Mouse (Mus musculus) embryonic facial prominence, embryonic 12.5 days (tissue): Measurements from ENCODE around the gene Pik3r4. TPM values are rescaled to one million over a fixed set of nuclear protein-coding genes. Genes with fewer than 3 reads are reported as not detected.

Source experiments
- ATAC-seq: fragments of 200-750 bp; cut with Nextera tagmentation; 2 replicates; pipeline ENCODE4 v1.8.0; 2017; ENCODE audit not compliant: insufficient number of reproducible peaks, insufficient read depth, low FRiP score, low TSS enrichment
- H3K27ac ChIP-seq: fragments of 300-500 bp; sonication (generic); 2 replicates; pipeline ENCODE4 v1.5.1; 2016; ENCODE audit warnings: mild to moderate bottlenecking
- H3K27me3 ChIP-seq: fragments of 300-500 bp; sonication (generic); 2 replicates; pipeline ENCODE4 v1.6.1; 2016; ENCODE audit warnings: mild to moderate bottlenecking, moderate library complexity
- H3K36me3 ChIP-seq: fragments of 300-500 bp; sonication (generic); 2 replicates; pipeline ENCODE4 v1.6.1; 2016; ENCODE audit warnings: mild to moderate bottlenecking
- H3K4me1 ChIP-seq: fragments of 300-500 bp; sonication (generic); 2 replicates; pipeline ENCODE4 v1.6.1; 2016
- H3K4me2 ChIP-seq: fragments of 300-500 bp; sonication (generic); replicated peaks from 2 replicates; pipeline ENCODE4 v1.6.1; 2016; ENCODE audit warnings: mild to moderate bottlenecking, moderate library complexity
- H3K4me3 ChIP-seq: fragments of 300-500 bp; sonication (generic); 2 replicates; pipeline ENCODE4 v1.5.1; 2016; ENCODE audit warnings: mild to moderate bottlenecking
- H3K9ac ChIP-seq: fragments of 300-500 bp; sonication (generic); 2 replicates; pipeline ENCODE4 v1.6.1; 2016; ENCODE audit warnings: mild to moderate bottlenecking, moderate library complexity
- H3K9me3 ChIP-seq: fragments of 300-500 bp; sonication (generic); 2 replicates; pipeline ENCODE4 v1.6.1; 2016; ENCODE audit warnings: mild to moderate bottlenecking, moderate library complexity
- WGBS: fragments of 180-500 bp; shearing (Covaris S2); methylation state at CpG from one replicate; pipeline ENCODE4 v1.1.7; 2016; 5-methylcytosine and 5-hydroxymethylcytosine counted together
- polyA plus RNA-seq: library from polyadenylated mRNA; unstranded; fragments of >200 nt; fragmentation: Nextera tagmentation; extraction: Ambion mirVana; gene quantifications from 2 replicates; pipeline ENCODE4 v1.2.1, GENCODE M21; 2016

The Pik3r4 gene
- polyA plus RNA-seq, 1 experiment from 2014 or later = 32.2 TPM

GRCm38 (mm10) chr9:105701966-105702365 lies 59.2 kb downstream of the Pik3r4 start:
- ATAC-seq = no peak
- Histone ChIP-seq H3K4me2 (no peak overlapping the region), H3K4me3 (no peak overlapping the region), H3K27me3 (no peaks in the 10 kb centered on the region), H3K9ac (no peak overlapping the region), H3K4me1 (0 out of 2 replicates have a peak, but pooled peaks cover 4% of the 10 kb centered on the region), H3K27ac (no peak overlapping the region), H3K9me3 (no peaks in the 10 kb centered on the region), H3K36me3 (no peaks in the 10 kb centered on the region)
- WGBS = 78% methylated on average over 9 of the region's 9 CpGs

- WGBS = 85% methylated on average over 16 of the region's 16 CpGs
- no peak for ATAC-seq
Measured at GRCm38 (mm10) chr9:105704226-105704932, 61.6 kb downstream of the Pik3r4 start.

GRCm38 (mm10) chr9:105705011-105705410 lies 62.2 kb downstream of the Pik3r4 start:
- H3K4me1 ChIP-seq = no peaks in the 10 kb centered on the region

More at GRCm38 (mm10) chr9:105704226-105704932, 61.6 kb downstream of the Pik3r4 start:
- Histone ChIP-seq H3K36me3 (no peaks in the 10 kb centered on the region), H3K9ac (no peak overlapping the region), H3K4me2 (no peak overlapping the region), H3K4me3 (no peak overlapping the region), H3K4me1 (no peaks in the 10 kb centered on the region), H3K9me3 (no peaks in the 10 kb centered on the region), H3K27me3 (no peaks in the 10 kb centered on the region), H3K27ac (no peak overlapping the region)

DNA sequence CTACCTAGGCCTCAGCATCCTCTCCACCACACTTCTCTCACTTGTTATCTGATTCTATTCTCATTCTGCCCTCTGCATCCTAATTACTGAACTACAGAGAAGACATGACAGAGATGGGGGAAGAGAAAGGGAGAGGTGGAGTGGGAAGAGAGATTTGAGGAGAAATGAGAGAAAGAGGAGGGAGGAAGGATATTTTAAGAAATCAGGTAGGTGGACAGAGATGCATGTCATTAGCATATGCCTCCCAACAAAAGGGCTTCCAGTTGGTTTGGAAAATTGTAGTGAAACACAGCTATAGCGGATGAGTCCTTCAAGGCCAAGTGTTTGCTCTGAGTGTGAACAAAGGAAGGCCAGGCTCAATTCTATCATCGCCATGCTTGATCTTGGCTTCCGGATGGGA lies 69.3 kb downstream of the Pik3r4 start:
- Histone ChIP-seq H3K27me3 (no peaks in the 10 kb centered on the region), H3K4me1 (no peaks in the 10 kb centered on the region), H3K27ac (no peak overlapping the region), H3K36me3 (no peaks in the 10 kb centered on the region), H3K4me2 (no peak overlapping the region), H3K9me3 (no peaks in the 10 kb centered on the region), H3K4me3 (no peak overlapping the region), H3K9ac (no peak overlapping the region)
- ATAC-seq = no peak
- 93% methylated on average over 3 of the region's 3 CpGs for WGBS

More at GRCm38 (mm10) chr9:105705011-105705410, 62.2 kb downstream of the Pik3r4 start:
- 100% methylated on average over 1 of the region's 1 CpGs for WGBS
- no peak overlapping the region for H3K27ac ChIP-seq
- H3K4me3 ChIP-seq = no peak overlapping the region
- no peaks in the 10 kb centered on the region for H3K27me3 ChIP-seq
- H3K9me3 ChIP-seq = no peaks in the 10 kb centered on the region
- H3K9ac ChIP-seq = no peak overlapping the region
- ATAC-seq = no peak
- no peaks in the 10 kb centered on the region for H3K36me3 ChIP-seq
- no peak overlapping the region for H3K4me2 ChIP-seq

- Histone ChIP-seq H3K9me3 (no peaks in the 10 kb centered on the region), H3K4me1 (peaks cover 3% of the 10 kb centered on the region; the same call in 1 of the 2 replicates), H3K4me2 (no peak overlapping the region), H3K36me3 (no peaks in the 10 kb centered on the region), H3K27ac (peak overlapping the region; percentile 69), H3K27me3 (no peaks in the 10 kb centered on the region), H3K4me3 (no peak overlapping the region), H3K9ac (no peak overlapping the region)
- peak; percentile 83; the same call in 1 of the 2 replicates for ATAC-seq
- 28% methylated on average over 7 of the region's 7 CpGs for WGBS
Measured at GRCm38 (mm10) chr9:105719367-105719766, 76.6 kb downstream of the Pik3r4 start.

DNA sequence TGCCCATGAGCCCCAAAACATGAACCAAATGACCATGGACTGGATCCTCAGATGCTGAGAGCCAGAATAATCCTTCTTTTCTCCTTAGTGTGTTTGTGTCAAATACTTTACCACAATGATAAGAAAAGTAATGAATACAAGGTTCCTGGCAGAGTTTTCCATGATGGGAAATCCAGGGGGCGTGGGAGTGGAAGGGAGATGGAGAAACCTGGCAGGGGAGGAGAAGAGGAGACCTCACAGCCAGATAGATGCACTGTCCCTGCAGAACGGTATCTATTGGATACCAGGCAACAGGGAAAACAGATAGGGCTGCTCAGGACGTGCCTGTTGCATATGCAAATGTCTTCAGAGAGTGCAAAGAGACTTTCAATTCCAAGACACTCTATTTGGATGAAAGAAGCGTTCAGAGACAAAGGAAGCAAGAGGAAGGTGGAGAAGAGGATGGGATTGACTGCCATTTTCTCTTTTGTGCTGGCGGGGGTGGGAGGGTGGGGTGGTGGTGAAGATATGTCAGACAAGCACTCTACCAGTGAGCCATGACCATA lies 77.1 kb downstream of the Pik3r4 start:
- H3K4me2 ChIP-seq = no peak overlapping the region
- peak overlapping the region; percentile 69; the same call in 1 of the 2 replicates for H3K27ac ChIP-seq
- no peaks in the 10 kb centered on the region for H3K27me3 ChIP-seq
- H3K36me3 ChIP-seq = no peaks in the 10 kb centered on the region
- WGBS = 51% methylated on average over 5 of the region's 5 CpGs
- ATAC-seq = no peak
- peaks cover 3% of the 10 kb centered on the region; the same call in 1 of the 2 replicates for H3K4me1 ChIP-seq
- no peaks in the 10 kb centered on the region for H3K9me3 ChIP-seq
- no peak overlapping the region for H3K4me3 ChIP-seq
- H3K9ac ChIP-seq = no peak overlapping the region

DNA sequence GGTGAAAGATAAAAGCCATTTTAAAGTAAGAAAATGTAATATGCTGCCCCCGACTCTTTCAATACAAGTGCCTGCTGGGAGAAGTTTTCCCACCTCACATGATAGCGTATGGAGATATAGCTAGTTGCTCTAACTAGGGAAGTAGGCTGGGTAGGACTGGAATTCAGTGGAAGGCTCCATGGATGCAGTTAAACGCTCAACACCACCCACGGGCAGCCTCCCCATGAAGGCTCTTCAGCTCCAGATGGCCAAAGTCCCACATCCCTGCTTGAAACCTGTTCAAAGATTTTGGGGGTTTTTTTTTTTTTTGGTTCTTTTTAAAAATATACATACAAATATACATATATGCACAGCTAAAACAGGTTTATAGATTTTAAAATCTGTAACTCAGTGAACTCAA lies 77.7 kb downstream of the Pik3r4 start:
- Histone ChIP-seq H3K27me3 (no peaks in the 10 kb centered on the region), H3K4me2 (no peak overlapping the region), H3K4me3 (no peak overlapping the region), H3K9me3 (no peaks in the 10 kb centered on the region), H3K36me3 (no peaks in the 10 kb centered on the region), H3K27ac (peak overlapping the region; percentile 69; the same call in 1 of the 2 replicates), H3K4me1 (peaks cover 3% of the 10 kb centered on the region; the same call in 1 of the 2 replicates), H3K9ac (no peak overlapping the region)
- ATAC-seq = no peak
- WGBS = 76% methylated on average over 4 of the region's 4 CpGs

GRCm38 (mm10) chr9:105731976-105732375 lies 89.2 kb downstream of the Pik3r4 start:
- no peaks in the 10 kb centered on the region for H3K9me3 ChIP-seq
- ATAC-seq = no peak
- no peak overlapping the region for H3K4me2 ChIP-seq
- 0 out of 2 replicates have a peak overlapping the region, but pooled peaks have one; percentile 6 for H3K27ac ChIP-seq
- no peaks in the 10 kb centered on the region; the same call in 1 of the 2 replicates for H3K4me1 ChIP-seq
- H3K4me3 ChIP-seq = no peak overlapping the region
- no peaks in the 10 kb centered on the region for H3K27me3 ChIP-seq
- WGBS = 68% methylated on average over 7 of the region's 7 CpGs
- H3K9ac ChIP-seq = no peak overlapping the region
- H3K36me3 ChIP-seq = no peaks in the 10 kb centered on the region

- WGBS = 77% methylated on average over 2 of the region's 2 CpGs
- Histone ChIP-seq H3K27ac (no peak overlapping the region), H3K4me2 (no peak overlapping the region), H3K9ac (no peak overlapping the region), H3K4me3 (no peak overlapping the region), H3K36me3 (no peaks in the 10 kb centered on the region), H3K9me3 (no peaks in the 10 kb centered on the region), H3K4me1 (no peaks in the 10 kb centered on the region), H3K27me3 (no peaks in the 10 kb centered on the region)
- ATAC-seq = no peak
Measured at GRCm38 (mm10) chr9:105734651-105735050, 91.9 kb downstream of the Pik3r4 start.

GRCm38 (mm10) chr9:105735195-105735594 lies 92.4 kb downstream of the Pik3r4 start:
- Histone ChIP-seq H3K4me1 (no peaks in the 10 kb centered on the region), H3K27me3 (no peaks in the 10 kb centered on the region)

More at GRCm38 (mm10) chr9:105735195-105735594, 92.4 kb downstream of the Pik3r4 start:
- Histone ChIP-seq H3K9ac (no peak overlapping the region), H3K36me3 (no peaks in the 10 kb centered on the region), H3K4me3 (no peak overlapping the region), H3K27ac (no peak overlapping the region), H3K9me3 (no peaks in the 10 kb centered on the region), H3K4me2 (no peak overlapping the region)
- WGBS = 80% methylated on average over 5 of the region's 5 CpGs
- ATAC-seq = no peak
